In the genomic region with DNA sequence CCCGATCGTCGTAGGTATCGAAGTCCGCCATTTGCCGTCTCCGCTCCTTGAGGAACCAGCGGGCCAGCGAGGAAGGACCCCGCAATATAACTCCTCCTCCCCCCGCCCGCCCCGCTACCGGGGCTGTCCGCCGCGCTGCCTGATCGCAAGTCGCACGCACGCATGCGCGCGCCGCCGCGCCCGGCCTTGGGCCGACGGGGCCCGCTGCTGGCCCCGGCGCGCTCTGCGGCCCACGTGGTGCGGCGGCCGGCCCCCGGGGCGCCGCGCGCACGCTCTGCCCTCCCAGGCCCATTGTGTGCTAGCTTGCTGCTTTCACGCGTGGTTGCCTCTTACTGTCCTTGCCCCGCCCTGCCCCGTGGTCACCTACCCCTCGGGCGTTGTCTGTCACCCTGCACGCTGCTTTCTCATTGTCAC, we compare ENCODE assay signal across 8 mouse cellular contexts. TPM values are rescaled to one million over a fixed set of nuclear protein-coding genes. Genes with fewer than 3 reads are reported as not detected.
DNase-seq lines count a peak whose midpoint lies in the region; ATAC-seq lines count a peak whose summit lies in the region.

A gene (minus strand): TSS at position 222 of the 414 bp plus-strand sequence.

- H3K4me1 ChIP-seq in lung, embryonic 16.5 days (replicated peaks; ENCODE audit: control insufficient read depth, insufficient read depth, low read length) = peaks cover 17% of the 10 kb centered on the region

- peak within 1 kb of the TSS; percentile 91 for H3K9ac ChIP-seq in lung, embryonic 16.5 days (ENCODE audit: low read length)

- DNase-seq in MEL-GATA-1-ER (ENCODE audit: extremely low read depth, low read depth) = peak; percentile 83
- DNase-seq in cerebellum, adult 8-10 months = peak; percentile 97
- peak; percentile 97 for DNase-seq in forelimb bud, embryonic 11.5 days (ENCODE audit: low read depth, low spot score)
- peak; percentile 89 for DNase-seq in layer of hippocampus, adult 9-10 months (ENCODE audit: low spot score)
- DNase-seq in ovary, postnatal 10 days (ENCODE audit: low spot score) = peak; percentile 97
- DNase-seq in thymus, postnatal 10 days (ENCODE audit: low spot score in 2 of 2) = peak; percentile 93 to 96

- H3K9me3 ChIP-seq in lung, embryonic 16.5 days (ENCODE audit: control insufficient read depth, low read length) = no peaks in the 10 kb centered on the region

- peak within 1 kb of the TSS; percentile 89 for H3K4me2 ChIP-seq in lung, embryonic 16.5 days (ENCODE audit: low read depth, low read length)

- ATAC-seq in hematopoietic stem cell, adult 5-6 weeks (replicated peaks in 1 of 2; ENCODE audit: insufficient read depth in 1 of 2, low FRiP score in 2 of 2, low TSS enrichment in 1 of 2, low read depth in 1 of 2, poor library complexity in 2 of 2, severe bottlenecking in 2 of 2) = peak; percentile 79 to 83
- peak; percentile 94 for ATAC-seq in lung, embryonic 16.5 days (ENCODE audit: low read depth)

- WGBS in lung, embryonic 16.5 days = under 1% methylated on average over 51 of the region's 52 CpGs

- peak within 1 kb of the TSS; percentile 94 for H3K27ac ChIP-seq in lung, embryonic 16.5 days (ENCODE audit: low read length)

- H3K27me3 ChIP-seq in lung, embryonic 16.5 days (ENCODE audit: control insufficient read depth, insufficient read depth, low read depth, low read length) = no peaks in the 10 kb centered on the region

- peak within 1 kb of the TSS; percentile 65 for H3K4me3 ChIP-seq in lung, embryonic 16.5 days (ENCODE audit: low read length)

- peaks cover 7% of the 10 kb centered on the region for H3K36me3 ChIP-seq in lung, embryonic 16.5 days (ENCODE audit: control insufficient read depth, insufficient read depth, low read length)

RNA-seq across cellular contexts. Expression of the gene that starts here (rescaled TPM):
- total RNA-seq in hematopoietic stem cell, adult 5-6 weeks (2017) = 180 and 255 TPM in 2 replicates
- 493 and 502 TPM in 2 replicates for polyA plus RNA-seq in lung, embryonic 16.5 days (2015; fragmentation: Nextera tagmentation; extraction: Ambion mirVana)

Comparison
In these comparisons a context has a peak if more than half of its experiments do, and no peak if none do; other contexts are left out.
1. Peak in every context shown above with its lines: DNase-seq, ATAC-seq, H3K4me3 ChIP-seq and H3K27ac ChIP-seq.